Mouse (Mus musculus): Measurements from ENCODE around the gene Slc25a45. TPM values are rescaled to one million over a fixed set of nuclear protein-coding genes. Genes with fewer than 3 reads are reported as not detected.
A peak's percentile ranks its signal among the peaks of the same experiment; 100 is the strongest.

The Slc25a45 gene
- polyA plus RNA-seq, 1 experiment from 2014 or later = 10.2 TPM

GRCm38 (mm10) chr19:5846557-5847305, 30.9 kb upstream of the Slc25a45 start:
- peak; percentile 100 for DNase-seq (ENCODE audit: low spot score)
- H3K9me3 ChIP-seq (ENCODE audit: low read length) = no peaks in the 10 kb centered on the region
- H3K4me2 ChIP-seq (replicated peaks; ENCODE audit: low read depth, low read length) = peak overlapping the region; percentile 55
- H3K27ac ChIP-seq (ENCODE audit: low read length) = peak overlapping the region; percentile 100
- 5% methylated on average over 16 of the region's 16 CpGs for WGBS
- peak overlapping the region; percentile 63 for H3K4me3 ChIP-seq (ENCODE audit: low read depth, low read length)
- TF ChIP-seq EP300 (IDR thresholded peaks at IDR 0.05) (peak; percentile 98), CTCF (IDR thresholded peaks at IDR 0.05) (peak; percentile 33)
- ATAC-seq = peak; percentile 76
- peaks cover 32% of the 10 kb centered on the region for H3K4me1 ChIP-seq (ENCODE audit: insufficient read depth, low read depth, low read length)
- peak overlapping the region; percentile 68 for H3K9ac ChIP-seq (replicated peaks; ENCODE audit: low read depth)
- no peaks in the 10 kb centered on the region for H3K36me3 ChIP-seq (ENCODE audit: insufficient read depth, low read length)
- H3K27me3 ChIP-seq (replicated peaks; ENCODE audit: insufficient read depth, low read length) = no peaks in the 10 kb centered on the region

- Histone ChIP-seq H3K4me3 (ENCODE audit: low read depth, low read length) (peak overlapping the region; percentile 4; the same call in 1 of the 2 replicates), H3K9me3 (ENCODE audit: low read length) (no peaks in the 10 kb centered on the region), H3K27ac (ENCODE audit: low read length) (peak overlapping the region; percentile 100), H3K36me3 (ENCODE audit: insufficient read depth, low read length) (0 out of 2 replicates have a peak, but pooled peaks cover 3% of the 10 kb centered on the region), H3K4me1 (ENCODE audit: insufficient read depth, low read depth, low read length) (peaks cover 36% of the 10 kb centered on the region), H3K9ac (replicated peaks; ENCODE audit: low read depth) (peak overlapping the region; percentile 65), H3K27me3 (replicated peaks; ENCODE audit: insufficient read depth, low read length) (no peaks in the 10 kb centered on the region), H3K4me2 (replicated peaks; ENCODE audit: low read depth, low read length) (peak overlapping the region; percentile 55)
- 49% methylated on average over 4 of the region's 4 CpGs for WGBS
- no peak for ATAC-seq
- DNase-seq (ENCODE audit: low spot score) = peak; percentile 30
- TF ChIP-seq CTCF (IDR thresholded peaks at IDR 0.05) = no peak
- no peak for TF ChIP-seq EP300 (IDR thresholded peaks at IDR 0.05)
Measured at GRCm38 (mm10) chr19:5847306-5847796, 30.3 kb upstream of the Slc25a45 start.

DNA sequence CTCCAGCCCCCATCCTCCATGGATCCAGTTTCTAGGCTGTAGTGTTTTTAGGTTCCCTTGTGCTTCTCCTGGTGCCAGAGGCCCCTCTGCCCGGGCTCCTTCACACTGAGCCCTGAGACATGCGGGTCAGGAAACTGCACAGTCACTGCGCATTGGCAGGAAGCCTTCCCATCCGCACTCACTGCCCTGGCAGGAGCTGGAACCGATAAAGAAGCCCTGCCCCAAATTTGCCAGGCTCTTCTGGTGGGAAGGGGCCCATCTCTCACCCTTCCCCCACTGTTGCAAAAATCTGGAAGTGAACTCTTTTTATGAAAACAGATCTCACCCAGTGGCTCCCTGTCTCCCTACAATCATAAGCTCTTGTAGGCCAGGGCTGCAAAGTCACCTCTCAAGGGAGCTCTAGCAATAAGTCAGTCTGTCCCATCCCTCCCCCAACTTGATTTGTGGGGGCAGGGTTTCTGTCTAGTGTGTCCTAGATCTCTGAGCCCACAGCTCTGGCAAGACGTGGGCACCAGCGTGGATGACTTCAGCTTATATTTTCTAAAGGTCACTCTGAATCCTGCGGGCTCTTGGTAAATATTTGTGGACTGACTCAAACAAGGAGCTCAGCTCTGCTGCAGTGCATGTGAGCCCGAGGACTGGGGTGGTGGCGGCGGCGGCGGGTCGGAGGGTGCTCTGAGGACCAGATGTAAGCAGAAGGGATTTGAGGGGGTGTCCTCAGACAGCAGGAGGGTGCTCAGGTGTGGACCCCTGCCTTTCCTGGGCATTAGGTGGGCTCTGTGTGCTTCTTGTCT, 29.4 kb upstream of the Slc25a45 start:
- DNase-seq (ENCODE audit: low spot score) (peak; percentile 92), ATAC-seq (peak; percentile 0; the same call in 1 of the 2 replicates)
- peaks cover 12% of the 10 kb centered on the region; the same call in 1 of the 2 replicates for H3K36me3 ChIP-seq (ENCODE audit: insufficient read depth, low read length)
- peak overlapping the region; percentile 55 for H3K4me2 ChIP-seq (replicated peaks; ENCODE audit: low read depth, low read length)
- no peaks in the 10 kb centered on the region for H3K9me3 ChIP-seq (ENCODE audit: low read length)
- H3K27me3 ChIP-seq (replicated peaks; ENCODE audit: insufficient read depth, low read length) = no peaks in the 10 kb centered on the region
- peaks cover 36% of the 10 kb centered on the region for H3K4me1 ChIP-seq (ENCODE audit: insufficient read depth, low read depth, low read length)
- WGBS = 19% methylated on average over 14 of the region's 14 CpGs
- H3K4me3 ChIP-seq (ENCODE audit: low read depth, low read length) = peak overlapping the region; percentile 15; the same call in 1 of the 2 replicates
- peak; percentile 83 for TF ChIP-seq EP300 (IDR thresholded peaks at IDR 0.05)
- TF ChIP-seq CTCF (IDR thresholded peaks at IDR 0.05) = no peak
- H3K9ac ChIP-seq (replicated peaks; ENCODE audit: low read depth) = peak overlapping the region; percentile 65
- peak overlapping the region; percentile 100 for H3K27ac ChIP-seq (ENCODE audit: low read length)

DNA sequence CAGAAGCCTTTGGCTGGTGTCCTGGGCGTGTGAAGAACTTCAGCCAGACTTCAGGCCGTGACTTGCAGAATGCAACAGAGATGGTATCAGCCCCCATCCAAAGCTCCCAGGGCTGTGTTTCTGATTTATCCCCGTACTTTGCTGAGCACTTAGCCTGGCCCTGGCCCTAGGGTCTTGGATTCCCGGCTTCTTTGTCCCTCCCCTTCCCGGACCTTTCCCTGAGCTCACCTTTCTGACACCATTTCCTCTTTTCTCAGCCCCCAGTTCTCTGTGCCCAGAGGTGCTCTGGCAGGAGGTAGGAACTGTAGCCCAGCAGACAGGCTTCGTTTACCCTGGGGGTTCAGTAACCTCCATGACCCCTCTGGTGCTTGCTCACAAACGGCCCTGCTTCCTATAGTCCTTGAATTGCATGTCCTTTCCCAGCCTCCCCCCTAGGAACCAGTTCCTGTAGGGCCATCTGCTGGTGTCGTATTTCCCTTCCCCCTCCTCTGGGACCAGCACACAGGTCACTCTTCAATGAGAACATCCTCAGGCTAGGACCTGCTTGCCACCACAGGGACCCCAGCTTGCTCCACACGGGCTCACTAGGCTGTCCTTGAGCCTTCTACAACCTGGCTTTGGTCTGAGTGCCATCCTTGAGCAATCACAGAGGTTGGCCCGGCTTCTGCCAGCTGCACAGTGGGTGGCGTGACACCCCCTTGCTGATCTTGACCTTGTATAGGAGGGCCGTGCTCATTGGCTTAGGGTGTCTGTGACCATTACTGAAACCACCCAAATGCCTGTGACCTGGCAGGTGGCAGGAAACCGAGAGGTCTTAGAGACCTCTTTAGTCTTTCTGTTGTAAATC, 28.6 kb upstream of the Slc25a45 start:
- Histone ChIP-seq H3K4me2 (replicated peaks; ENCODE audit: low read depth, low read length) (peak overlapping the region; percentile 55), H3K9me3 (ENCODE audit: low read length) (no peaks in the 10 kb centered on the region), H3K36me3 (ENCODE audit: insufficient read depth, low read length) (peaks cover 12% of the 10 kb centered on the region; the same call in 1 of the 2 replicates), H3K4me1 (ENCODE audit: insufficient read depth, low read depth, low read length) (peaks cover 36% of the 10 kb centered on the region), H3K27ac (ENCODE audit: low read length) (peak overlapping the region; percentile 100), H3K27me3 (replicated peaks; ENCODE audit: insufficient read depth, low read length) (no peaks in the 10 kb centered on the region), H3K9ac (replicated peaks; ENCODE audit: low read depth) (peak overlapping the region; percentile 65), H3K4me3 (ENCODE audit: low read depth, low read length) (peak overlapping the region; percentile 15; the same call in 1 of the 2 replicates)
- WGBS = 18% methylated on average over 13 of the region's 13 CpGs
- ATAC-seq = no peak
- peak; percentile 79 for DNase-seq (ENCODE audit: low spot score)
- TF ChIP-seq EP300 (IDR thresholded peaks at IDR 0.05) (no peak; the same call in 1 of the 2 replicates), CTCF (IDR thresholded peaks at IDR 0.05) (peak; percentile 25)

DNA sequence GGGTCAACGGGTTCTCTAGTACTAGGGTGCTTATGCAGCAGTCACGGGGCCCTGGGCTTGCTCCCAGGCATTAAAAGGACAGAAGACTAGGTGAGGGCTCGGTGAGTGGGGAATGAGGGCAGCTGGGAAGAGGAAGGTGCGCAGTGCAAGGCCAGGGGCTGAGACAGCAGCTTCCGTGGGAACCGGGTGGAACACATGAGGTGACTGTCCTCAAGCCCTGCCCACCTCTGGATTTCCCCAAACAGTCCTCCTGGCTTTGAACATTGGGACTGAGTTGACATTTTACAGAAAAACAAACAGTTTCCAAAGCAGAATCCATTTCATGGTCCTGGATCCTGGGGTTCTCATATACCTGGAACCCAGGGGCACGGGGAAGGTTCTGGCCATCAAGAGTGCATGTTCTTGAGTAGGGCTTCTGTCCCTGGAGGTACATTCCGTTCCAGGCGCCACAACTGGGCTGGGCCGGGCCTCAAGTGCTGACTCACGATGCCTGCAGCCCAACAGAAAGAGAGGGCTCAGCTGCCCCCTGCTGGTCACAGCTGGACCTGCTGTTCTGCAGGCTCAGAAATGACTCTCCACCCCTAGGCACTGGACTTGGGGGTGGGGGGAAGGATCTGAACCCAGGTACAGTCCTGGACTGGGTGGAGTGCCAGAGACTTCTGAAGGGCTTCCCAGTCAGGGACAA, 27.6 kb upstream of the Slc25a45 start:
- peaks cover 36% of the 10 kb centered on the region for H3K4me1 ChIP-seq (ENCODE audit: insufficient read depth, low read depth, low read length)
- H3K27me3 ChIP-seq (replicated peaks; ENCODE audit: insufficient read depth, low read length) = no peaks in the 10 kb centered on the region
- TF ChIP-seq CTCF (IDR thresholded peaks at IDR 0.05) = peak; percentile 99
- TF ChIP-seq EP300 (IDR thresholded peaks at IDR 0.05) = peak; percentile 100
- H3K4me3 ChIP-seq (ENCODE audit: low read depth, low read length) = no peak overlapping the region
- H3K9me3 ChIP-seq (ENCODE audit: low read length) = no peaks in the 10 kb centered on the region
- H3K36me3 ChIP-seq (ENCODE audit: insufficient read depth, low read length) = peaks cover 14% of the 10 kb centered on the region; the same call in 1 of the 2 replicates
- peak; percentile 97 for DNase-seq (ENCODE audit: low spot score)
- peak; percentile 35 for ATAC-seq
- peak overlapping the region; percentile 100 for H3K27ac ChIP-seq (ENCODE audit: low read length)
- peak overlapping the region; percentile 65 for H3K9ac ChIP-seq (replicated peaks; ENCODE audit: low read depth)
- peak overlapping the region; percentile 35 for H3K4me2 ChIP-seq (replicated peaks; ENCODE audit: low read depth, low read length)
- WGBS = 16% methylated on average over 11 of the region's 11 CpGs

All from lung, postnatal 0 days (tissue).